ENCODE assay signal across 11 mouse cellular contexts in the genomic region with DNA sequence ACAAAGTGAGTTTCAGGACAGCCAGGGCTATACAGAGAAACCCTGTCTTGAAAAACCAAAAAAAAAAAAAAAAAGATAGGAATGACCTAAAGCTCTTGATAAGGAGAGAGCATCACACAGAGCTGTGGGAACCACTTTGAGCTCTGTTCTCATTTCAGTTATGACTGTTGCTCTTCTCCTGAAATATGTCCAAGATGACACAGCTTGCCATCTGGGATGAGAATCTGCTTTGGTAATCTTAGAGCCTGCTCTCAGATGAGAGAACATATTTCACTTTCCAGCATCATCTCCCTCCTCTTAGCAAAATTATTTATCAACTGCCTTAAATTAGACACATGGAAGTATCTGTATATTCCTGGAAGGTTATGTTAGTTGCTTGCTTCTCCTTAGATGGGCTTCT.
DNase-seq lines count a peak whose midpoint lies in the region; ATAC-seq lines count a peak whose summit lies in the region.
"Had no signal": no experiment of that assay in that cellular context is flagged by ENCODE, and none has a peak within 500 bp of the region (broad histone marks: within the 10 kb centered on the region; RNA-seq: fewer than 3 reads in every experiment).

No protein-coding gene starts in this region.

- no peak for ATAC-seq in erythroblast, adult 5-6 weeks (replicated peaks; ENCODE audit: low FRiP score, poor library complexity, severe bottlenecking)
- ATAC-seq: midbrain, embryonic 16.5 days had no signal

- intact Hi-C loops in left cerebral cortex, postnatal 4 days (cut with DNase I) = no loop called here

- DNase-seq in left cerebral cortex, adult 11 months (ENCODE audit: low spot score) = peak; percentile 40
- no peak for DNase-seq in left cerebral cortex, postnatal 4 days
- peak; percentile 38 to 41 for DNase-seq in cerebellum, postnatal 10 days
- peak; percentile 84 for DNase-seq in layer of hippocampus, adult 9-11 months
- DNase-seq in right cerebral cortex, postnatal 25 days = peak; percentile 20
- no peak for DNase-seq in ovary, postnatal 10 days (ENCODE audit: low spot score)
- no peak for DNase-seq in urinary bladder, postnatal 14 days (ENCODE audit: low spot score)
- DNase-seq: heart, postnatal 4 days; lung, postnatal 14 days had no signal

Comparison
In these comparisons a context has a peak if more than half of its experiments do, and no peak if none do; other contexts are left out.
1. DNase-seq: peak in left cerebral cortex, adult 11 months (single experiment), cerebellum, postnatal 10 days (2 of 2), layer of hippocampus, adult 9-11 months (single experiment) and right cerebral cortex, postnatal 25 days (single experiment); none in left cerebral cortex, postnatal 4 days (single experiment), ovary, postnatal 10 days (single experiment) and urinary bladder, postnatal 14 days (single experiment).